Mouse (Mus musculus): ENCODE data around the gene A1cf.

The A1cf gene

DNA sequence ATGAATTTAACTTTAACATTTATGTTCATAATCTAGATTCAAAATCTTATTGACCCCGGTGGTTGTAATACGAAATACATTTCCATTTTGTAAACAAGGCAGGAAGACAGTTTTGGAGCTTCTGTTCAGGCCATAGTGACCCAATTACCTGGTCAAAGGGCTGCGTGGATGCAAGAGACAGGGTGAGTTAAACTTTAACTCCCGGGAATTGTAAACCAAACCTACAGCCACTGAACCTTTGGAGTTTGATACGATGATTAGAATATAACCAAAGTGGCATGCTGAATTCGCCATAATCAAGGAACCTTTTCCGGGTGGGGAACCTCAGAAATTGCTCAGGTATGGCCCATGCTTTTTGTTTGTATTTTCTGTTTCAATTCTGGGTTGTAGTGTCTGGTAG is at the start of gene A1cf:
Gene A1cf, plus strand, starts transcription at position 244 of the 400 bp plus-strand sequence.
- no peak for DNase-seq (ENCODE audit: low spot score in 2 of 2)

- no peak for DNase-seq (ENCODE audit: low spot score in 2 of 2)
Observed at GRCm38 (mm10) chr19:31834250-31834649, 34.3 kb upstream of the A1cf start.

GRCm38 (mm10) chr19:31861909-31862308 is 6.7 kb upstream of the A1cf start:
- peak in 1 of 2 experiments; percentile 12 for DNase-seq (ENCODE audit: low spot score in 2 of 2)

DNA sequence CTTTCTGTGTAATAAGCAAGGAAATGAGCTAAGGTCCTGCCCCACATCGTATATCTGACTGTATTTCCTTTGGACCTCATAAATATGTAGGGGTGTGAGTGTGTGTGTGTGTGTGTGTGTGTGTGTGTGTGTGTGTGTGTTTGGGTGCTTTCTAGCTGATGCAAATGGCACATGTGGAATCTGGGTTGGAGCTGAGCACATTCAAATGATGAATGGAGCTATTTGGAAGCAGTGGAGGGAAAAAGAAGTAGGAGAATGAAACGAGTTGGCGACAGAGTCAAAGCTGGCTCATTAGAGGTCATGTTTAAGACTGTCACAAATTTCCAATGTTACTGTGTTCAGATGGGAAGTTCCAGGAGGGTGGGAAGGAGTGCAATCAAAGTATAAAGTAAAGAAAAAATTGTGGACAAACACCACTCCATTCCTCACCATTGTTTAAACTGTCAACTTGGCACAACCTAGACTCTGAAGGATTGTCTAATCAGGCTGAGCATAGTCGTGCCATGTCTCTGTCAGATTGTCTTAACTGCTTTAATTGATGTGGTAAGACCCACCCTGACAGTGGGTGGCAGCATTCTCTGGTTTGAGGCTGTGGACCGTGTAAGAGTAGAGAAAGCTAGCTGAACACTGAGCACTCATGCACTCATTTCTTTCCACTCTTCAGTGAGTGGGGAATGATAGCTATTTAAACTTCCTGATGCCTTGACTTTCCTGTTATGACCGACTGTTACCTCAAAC is 5.9 kb upstream of the A1cf start:
- DNase-seq (ENCODE audit: low spot score in 2 of 2) = no peak

GRCm38 (mm10) chr19:31865451-31865850 is 3.1 kb upstream of the A1cf start:
- DNase-seq (ENCODE audit: low spot score in 2 of 2) = no peak

DNA sequence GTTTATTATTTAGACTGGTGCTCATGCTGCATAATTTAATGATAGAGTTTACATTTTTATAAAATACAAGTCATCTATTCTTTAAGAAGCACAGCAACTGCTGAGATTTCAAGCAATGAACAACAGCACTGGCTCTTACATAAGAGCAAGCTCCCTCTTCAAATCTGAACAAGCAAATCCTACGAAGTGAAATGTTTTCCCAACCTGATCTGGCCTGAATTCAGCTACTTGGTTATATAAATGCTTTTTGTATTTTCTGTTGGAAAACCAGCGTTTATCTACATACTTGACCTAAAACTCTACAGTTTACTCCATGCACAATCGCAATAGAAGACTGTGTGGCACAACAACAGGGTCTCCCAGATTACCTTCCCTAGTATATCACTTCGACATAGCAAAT is 488 bp upstream of the A1cf start:
- DNase-seq (ENCODE audit: low spot score in 2 of 2) = no peak

DNA sequence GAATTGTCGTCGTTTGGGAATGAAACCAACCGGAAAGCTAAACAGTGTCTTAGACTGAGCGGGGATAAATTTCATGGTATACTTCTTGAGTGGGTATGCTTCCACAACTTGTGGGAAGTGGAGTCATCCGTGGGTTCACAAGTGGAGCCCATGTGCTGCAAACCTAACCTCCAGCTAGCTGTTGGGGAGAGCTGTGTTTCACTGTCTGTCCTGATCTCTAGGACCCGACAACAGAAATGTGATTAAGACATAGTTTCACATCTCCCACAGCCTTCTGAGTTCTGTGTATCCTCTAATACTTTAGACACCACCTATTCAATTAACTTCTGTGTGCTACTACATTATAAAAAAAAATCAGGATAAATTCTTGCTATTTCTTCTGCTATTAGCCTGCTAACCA is 407 bp downstream of the A1cf start:
- DNase-seq (ENCODE audit: low spot score in 2 of 2) = no peak

GRCm38 (mm10) chr19:31871377-31871776 is 2.8 kb downstream of the A1cf start:
- no peak for DNase-seq (ENCODE audit: low spot score in 2 of 2)

DNA sequence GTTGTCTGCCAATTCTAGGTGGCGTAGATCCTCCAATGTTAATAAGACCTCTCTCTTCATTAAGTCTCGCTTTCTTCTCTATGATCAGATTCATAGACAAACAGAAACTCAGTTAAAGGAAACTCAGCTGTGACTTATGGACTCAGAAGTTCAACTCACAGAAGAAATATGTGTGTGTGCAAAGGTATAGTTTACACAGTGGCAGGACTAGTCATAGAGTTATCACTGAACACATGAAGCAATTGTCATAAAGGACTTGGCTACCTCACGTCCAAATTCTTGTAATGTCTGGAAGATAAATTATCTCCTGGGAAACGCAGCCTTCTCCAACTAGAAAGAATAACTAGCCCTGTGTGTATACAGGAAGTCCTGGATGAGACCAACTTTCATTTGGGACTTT is 9.4 kb downstream of the A1cf start:
- no peak for DNase-seq (ENCODE audit: low spot score in 2 of 2)

DNA sequence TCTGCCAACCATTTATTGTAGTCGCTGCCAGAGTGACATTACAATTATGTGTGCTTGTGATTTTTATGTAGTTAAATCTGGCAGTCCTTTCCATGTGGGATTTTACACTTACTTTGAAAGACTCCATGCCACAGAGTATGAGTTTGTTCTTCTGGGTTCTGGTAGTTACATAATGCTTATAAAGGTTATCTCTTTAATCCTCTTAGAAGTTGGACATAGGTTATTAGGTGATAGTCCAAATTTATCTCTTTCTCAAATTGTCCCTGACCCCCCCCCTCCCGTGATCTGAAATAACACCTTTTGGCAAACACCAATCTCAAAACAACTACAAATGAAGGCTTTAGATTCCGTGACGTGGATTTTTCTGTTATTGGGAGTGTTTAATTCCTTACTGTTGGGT is 16.0 kb downstream of the A1cf start:
- DNase-seq (ENCODE audit: low spot score in 2 of 2) = no peak

DNA sequence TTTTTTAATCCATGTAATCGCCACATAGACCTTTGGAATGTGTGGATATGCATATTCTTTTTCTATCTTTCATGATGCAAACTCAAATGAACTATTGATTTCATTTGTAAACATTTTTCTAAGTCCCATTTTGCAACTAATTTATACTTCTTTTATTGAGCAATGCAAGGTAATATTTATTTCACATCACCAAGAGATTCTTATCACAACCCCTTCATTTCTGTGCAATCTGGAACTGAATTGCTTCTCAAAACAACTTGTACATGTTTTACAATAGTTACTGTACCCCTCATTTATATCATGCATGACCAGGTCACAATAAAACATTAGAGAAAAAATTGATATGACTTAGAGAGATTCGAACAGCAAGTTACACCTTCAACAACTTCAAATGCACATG is 18.7 kb downstream of the A1cf start:
- no peak for DNase-seq (ENCODE audit: low spot score in 2 of 2)

- DNase-seq (ENCODE audit: low spot score in 2 of 2) = no peak
Observed at GRCm38 (mm10) chr19:31889988-31890387, 21.4 kb downstream of the A1cf start.

DNA sequence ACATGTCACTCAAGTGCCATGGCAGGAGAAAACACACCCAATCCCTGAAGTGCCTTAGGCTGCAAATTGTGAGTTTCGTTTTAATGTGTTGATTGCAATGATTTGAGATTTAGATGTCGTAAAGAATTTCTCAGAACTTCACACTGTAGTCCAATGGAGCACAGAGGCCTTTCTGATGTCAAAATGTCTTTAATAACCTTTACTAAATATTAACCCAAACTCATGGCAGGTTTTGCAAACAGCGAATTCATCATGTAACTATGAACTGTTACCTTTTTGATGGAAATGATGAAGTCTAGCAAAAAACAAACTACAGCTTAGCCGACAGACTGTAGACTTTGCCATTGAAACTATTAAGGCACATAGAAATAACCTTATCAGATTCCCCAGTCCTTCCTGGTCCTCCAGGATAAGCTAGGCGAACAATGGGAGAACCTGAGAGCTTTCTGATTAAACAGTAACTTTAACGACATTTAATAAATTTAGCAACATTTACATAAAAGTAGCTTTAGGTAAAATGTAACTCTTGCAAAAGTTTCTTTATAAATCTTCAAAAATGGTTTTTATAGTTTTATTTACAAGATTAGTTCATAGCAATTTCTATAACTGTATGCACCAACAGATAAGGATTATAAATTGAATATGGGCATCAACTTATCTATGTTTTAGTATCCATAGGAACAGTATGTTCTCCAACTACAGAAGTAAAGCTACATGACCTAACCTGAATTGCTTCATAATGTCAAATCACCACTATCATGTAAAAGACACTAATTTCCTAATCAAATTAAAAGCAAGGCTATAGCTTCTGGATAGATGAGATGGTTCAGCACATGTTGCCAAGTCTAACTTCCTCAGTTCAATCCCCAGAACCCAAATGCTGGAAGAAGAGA is 22.7 kb downstream of the A1cf start:
- DNase-seq (ENCODE audit: low spot score in 2 of 2) = no peak

DNA sequence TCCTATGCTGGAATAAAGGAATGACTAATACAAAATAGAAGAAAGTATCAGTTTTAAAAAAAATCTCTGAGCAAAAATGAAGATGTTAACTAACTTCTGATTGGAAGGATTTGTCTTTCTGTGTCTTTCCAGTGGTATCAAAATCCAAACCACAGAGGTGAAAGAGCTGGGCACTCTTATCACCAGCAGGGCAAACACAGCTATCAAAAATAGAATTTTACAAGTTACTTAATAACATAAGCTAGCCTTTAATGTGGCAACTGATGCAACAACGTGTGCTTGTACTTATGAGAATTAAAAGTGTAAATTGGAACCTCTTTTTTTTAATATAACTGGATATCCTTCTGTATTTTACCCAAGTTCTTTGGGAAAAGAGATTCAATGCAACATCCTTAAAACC is 27.4 kb downstream of the A1cf start:
- DNase-seq (ENCODE audit: low spot score in 2 of 2) = no peak

DNA sequence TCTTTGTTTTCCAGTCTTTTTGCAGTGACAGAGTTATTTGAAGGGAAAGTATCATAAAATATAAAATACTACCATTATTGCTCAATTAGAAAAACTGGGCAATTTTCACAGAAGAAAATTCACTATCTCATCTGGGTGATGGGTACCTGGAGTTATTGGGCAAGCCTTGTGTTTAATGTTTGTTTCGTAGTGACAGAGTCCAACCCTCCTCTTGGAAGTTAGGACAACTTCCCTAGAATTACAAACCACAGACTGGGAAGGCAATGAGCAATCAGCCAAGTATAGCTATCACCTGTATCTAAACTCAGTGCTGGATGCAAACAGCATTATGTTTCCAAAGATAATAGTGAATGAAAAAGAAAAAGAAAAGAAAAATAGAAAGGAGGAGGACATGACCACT is 28.1 kb downstream of the A1cf start:
- DNase-seq (ENCODE audit: low spot score in 2 of 2) = no peak

GRCm38 (mm10) chr19:31905671-31906070 is 37.1 kb downstream of the A1cf start:
- no peak for DNase-seq (ENCODE audit: low spot score in 2 of 2)

DNA sequence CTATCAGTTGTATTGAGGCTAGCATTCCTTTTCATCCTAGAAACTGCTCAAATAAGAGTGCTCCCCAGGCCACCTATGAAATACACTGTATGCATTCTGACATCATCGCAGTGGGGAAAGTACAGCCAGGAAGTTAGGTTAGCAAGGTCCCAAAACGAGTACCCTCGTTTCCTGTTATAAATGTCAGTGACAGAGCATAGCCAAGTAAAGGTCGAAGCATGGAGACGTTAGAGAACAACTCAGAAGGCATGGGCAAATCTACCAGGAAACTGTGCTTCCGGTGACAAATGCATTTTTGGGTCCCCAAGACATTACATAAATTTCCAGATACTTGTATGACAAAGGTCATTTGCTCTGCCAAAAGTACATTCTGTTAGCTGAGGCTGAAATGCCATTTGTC is 41.9 kb downstream of the A1cf start:
- DNase-seq (ENCODE audit: low spot score in 2 of 2) = no peak

DNA sequence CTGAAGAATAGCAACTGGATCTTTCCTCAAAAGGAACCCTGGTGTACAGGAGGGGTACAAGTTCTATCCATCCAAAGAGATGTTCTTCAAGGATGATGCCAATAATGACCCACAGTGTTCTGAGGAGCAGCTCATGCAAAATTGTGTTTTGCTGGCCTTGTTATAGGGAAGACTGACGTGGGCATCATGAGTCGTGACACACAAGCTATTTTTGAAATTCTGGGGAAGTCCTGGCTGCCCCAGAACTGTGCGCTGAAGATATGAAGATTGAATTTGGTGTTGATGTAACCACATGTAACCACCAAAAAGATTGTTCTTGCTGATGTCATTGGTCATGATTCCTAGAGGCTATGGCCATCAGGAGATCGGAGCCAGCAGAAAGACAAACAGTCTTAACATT is 45.4 kb downstream of the A1cf start:
- no peak for DNase-seq (ENCODE audit: low spot score in 2 of 2)

DNA sequence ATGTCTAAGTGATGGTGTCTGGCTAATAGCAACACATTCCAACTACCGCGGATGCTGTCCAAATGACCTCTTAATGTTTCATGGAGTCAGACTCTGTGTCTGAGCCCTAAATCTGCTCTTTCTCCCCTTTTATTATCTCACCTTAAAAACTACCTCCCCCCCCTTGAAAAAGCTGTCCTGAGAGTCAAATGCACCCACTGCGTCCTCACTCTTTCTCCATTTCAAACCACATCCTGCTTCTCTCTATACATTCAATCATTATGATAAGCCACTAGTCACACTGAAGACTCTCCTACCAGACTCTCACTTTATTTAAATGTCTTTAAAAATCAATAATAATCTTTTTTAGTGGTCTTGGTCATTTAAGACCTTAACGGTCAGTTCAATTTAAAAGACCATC is 51.8 kb downstream of the A1cf start:
- no peak for DNase-seq (ENCODE audit: low spot score in 2 of 2)

- DNase-seq (ENCODE audit: low spot score in 2 of 2) = peak; percentile 5 to 6
Observed at GRCm38 (mm10) chr19:31921852-31922251, 53.3 kb downstream of the A1cf start.

- no peak for DNase-seq (ENCODE audit: low spot score in 2 of 2)
Observed at GRCm38 (mm10) chr19:31923615-31924352, 55.2 kb downstream of the A1cf start.

DNA sequence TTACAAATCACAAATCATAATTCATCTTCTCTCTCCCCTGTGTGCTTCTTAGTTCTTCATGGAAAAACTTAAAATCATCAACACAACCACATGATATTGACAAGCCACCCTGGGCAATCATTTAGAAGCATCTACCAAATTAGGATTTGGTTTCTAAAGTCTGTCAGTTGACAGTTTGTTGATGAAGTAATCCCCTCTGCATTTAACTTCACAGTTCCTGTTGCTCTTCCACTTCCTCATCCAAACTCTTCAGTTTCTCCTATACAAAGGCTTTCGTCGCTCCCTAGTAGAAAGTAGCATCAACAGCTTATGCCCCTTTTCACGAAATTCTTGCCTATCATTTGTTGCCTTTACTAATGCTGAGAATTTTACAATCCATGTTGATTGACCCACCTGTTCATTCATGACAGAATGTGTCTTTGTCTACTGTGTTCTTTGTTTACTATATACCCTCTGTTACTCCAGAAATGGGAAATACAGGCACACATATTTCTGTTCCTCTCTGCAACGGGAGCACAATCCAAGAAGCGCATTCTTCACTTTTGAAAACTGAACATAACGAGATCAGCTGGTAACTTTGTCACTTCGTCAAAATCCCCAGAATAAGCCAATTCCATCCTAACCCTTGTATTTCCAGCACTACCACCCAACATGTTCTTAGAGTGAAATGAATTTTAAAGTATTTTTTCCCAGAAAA is 82.4 kb downstream of the A1cf start:
- no peak for DNase-seq (ENCODE audit: low spot score in 2 of 2)
